Mouse (Mus musculus) spleen, adult 2 months (tissue): Measurements from ENCODE around the gene AI481877. TPM values are rescaled to one million over a fixed set of nuclear protein-coding genes. Genes with fewer than 3 reads are reported as not detected.

Experiments used
- DNase-seq, 2 experiments: peaks; one replicate each; pipeline versions ENCODE4 v3.0.0 to v3.0.0-alpha.2; 2012 to 2021; ENCODE audit warnings: low spot score in 2 of 2, low read depth in 1 of 2
- H3K27ac ChIP-seq: fragments of 200-500 bp; 2 replicates; pipeline ENCODE4 v1.5.1; 2012; ENCODE audit warnings: low read length, inconsistent platforms; ENCODE audit not compliant: insufficient read depth
- H3K27me3 ChIP-seq: fragments of 200-500 bp; 2 replicates; pipeline ENCODE4 v1.6.1; 2012; ENCODE audit warnings: mild to moderate bottlenecking, moderate library complexity, low read length, inconsistent platforms; ENCODE audit not compliant: control insufficient read depth, insufficient read depth
- H3K36me3 ChIP-seq: fragments of 200-500 bp; 2 replicates; pipeline ENCODE4 v1.6.1; 2012; ENCODE audit warnings: mild to moderate bottlenecking, low read length, inconsistent platforms; ENCODE audit not compliant: control insufficient read depth, insufficient read depth
- H3K4me1 ChIP-seq: fragments of 200-500 bp; 2 replicates; pipeline ENCODE4 v1.6.1; 2011; ENCODE audit warnings: inconsistent platforms; ENCODE audit not compliant: control insufficient read depth, insufficient read depth, insufficient read length
- H3K4me3 ChIP-seq: fragments of 200-500 bp; 2 replicates; pipeline ENCODE4 v1.5.1; 2011; ENCODE audit warnings: mild to moderate bottlenecking, inconsistent platforms; ENCODE audit not compliant: insufficient read depth, insufficient read length; ENCODE audit errors: extremely low read depth
- CTCF ChIP-seq: fragments of 200-500 bp; IDR thresholded peaks from 2 replicates; pipeline ENCODE4 v1.5.1; 2011; ENCODE audit warnings: mild to moderate bottlenecking, inconsistent platforms; ENCODE audit not compliant: insufficient read depth, insufficient read length, insufficient replicate concordance; ENCODE audit errors: extremely low read depth
- POLR2A ChIP-seq: fragments of 200-500 bp; IDR thresholded peaks from 2 replicates; pipeline ENCODE4 v1.6.1; 2011; ENCODE audit warnings: low read depth, low read length, inconsistent platforms
- WGBS: fragments of 180-500 bp; shearing (Covaris S2); methylation state at CpG from one replicate; pipeline ENCODE4 v1.1.7; 2018; 5-methylcytosine and 5-hydroxymethylcytosine counted together
- polyA plus RNA-seq: library from polyadenylated mRNA; depleted of rRNA; stranded (reverse); fragments of >200 nt; gene quantifications from 2 replicates; pipeline ENCODE4 v1.2.3, GENCODE M21; 2012

Gene AI481877
- polyA plus RNA-seq, 1 experiment = not detected

DNA sequence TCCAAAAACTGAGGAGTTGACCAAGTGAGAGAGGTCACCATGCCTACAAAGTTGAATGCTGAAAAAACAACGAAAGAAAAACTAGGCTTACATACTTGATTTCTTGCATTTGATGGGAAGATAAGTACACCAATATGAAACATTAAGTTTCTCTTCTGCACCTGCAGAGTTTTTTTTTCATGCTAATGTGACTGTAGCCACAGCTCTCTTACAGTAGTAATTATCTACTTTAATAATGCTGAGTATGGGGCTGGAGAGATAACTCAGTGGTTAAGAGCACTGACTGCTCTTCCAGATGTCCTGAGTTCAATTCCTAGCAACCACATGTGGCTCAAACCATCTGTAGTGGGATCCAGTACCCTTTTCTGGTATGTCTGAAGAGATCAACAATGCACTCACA lies 13.7 kb downstream of the AI481877 start:
- no peak overlapping the region for H3K27ac ChIP-seq
- H3K27me3 ChIP-seq = no peaks in the 10 kb centered on the region
- no peaks in the 10 kb centered on the region for H3K36me3 ChIP-seq
- H3K4me1 ChIP-seq = no peaks in the 10 kb centered on the region
- H3K4me3 ChIP-seq = no peak overlapping the region
- no peak for DNase-seq
- WGBS = 58% methylated on average over 1 of the region's 1 CpGs
- TF ChIP-seq CTCF (no peak), POLR2A (no peak)

DNA sequence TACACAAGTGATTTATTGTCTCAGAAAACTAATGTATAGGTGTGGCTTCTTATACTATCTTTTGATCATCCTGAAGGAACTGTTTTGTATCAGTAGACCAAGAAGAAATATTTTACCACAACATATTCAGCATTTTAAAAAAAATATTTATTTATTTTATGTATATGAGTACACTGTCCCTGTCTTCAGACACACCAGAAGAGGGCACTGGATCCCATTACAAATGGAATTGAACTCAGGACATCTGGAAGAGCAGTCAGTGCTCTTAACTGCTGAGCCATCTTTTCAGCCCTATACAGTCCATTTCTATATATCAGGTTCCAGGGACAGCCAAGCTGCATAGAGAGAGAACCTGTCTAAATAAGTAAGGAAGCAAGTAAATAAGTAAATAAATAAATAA lies 15.2 kb downstream of the AI481877 start:
- no peak for TF ChIP-seq POLR2A
- no peak for TF ChIP-seq CTCF
- Histone ChIP-seq H3K4me1 (no peaks in the 10 kb centered on the region), H3K4me3 (no peak overlapping the region)

DNA sequence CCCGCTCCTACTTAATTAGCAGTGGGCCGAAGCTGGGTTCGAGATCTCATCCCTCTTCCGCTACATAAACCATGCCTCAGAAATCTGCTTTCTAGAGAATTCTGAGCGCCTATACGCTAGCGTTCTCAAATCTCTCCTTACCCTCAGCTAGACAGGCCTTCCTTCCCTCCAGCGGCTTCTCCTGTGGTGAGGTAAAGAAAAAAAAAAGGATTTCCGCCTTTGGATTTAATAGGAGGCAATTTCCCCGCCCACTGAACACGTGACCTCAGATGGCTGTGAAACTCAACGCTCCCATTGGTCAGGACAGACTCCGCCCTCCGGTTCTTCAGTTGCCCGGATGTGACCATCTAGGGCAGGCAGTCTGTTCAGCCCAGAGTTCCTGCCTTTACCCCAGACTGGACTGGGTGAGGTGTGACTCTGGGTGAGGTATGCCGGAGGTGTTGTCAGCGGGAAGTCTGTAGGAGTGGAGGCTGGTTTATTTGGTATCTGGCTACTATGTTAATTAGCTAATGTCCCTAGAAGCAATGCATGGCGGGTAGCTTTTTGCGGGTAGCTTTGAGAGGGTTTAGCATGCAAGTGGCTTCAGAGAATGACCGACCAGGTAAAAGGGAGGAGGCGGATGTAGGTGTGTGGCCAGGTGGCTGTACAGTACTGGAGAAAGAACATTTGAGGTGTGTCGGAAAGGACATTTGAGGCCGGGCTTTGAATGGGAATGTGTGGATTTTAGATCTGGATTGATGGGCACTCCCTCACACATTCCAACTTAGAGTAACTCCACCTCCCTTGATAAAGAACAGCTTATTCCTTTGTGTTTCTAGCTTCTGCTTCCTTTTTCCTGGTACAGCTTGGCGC lies 20.9 kb downstream of the AI481877 start:
- H3K36me3 ChIP-seq = no peaks in the 10 kb centered on the region
- no peak overlapping the region for H3K4me3 ChIP-seq
- 94% methylated on average over 24 of the region's 24 CpGs for WGBS

More for the DNA sequence above, 15.2 kb downstream of the AI481877 start:
- DNase-seq = no peak
- H3K36me3 ChIP-seq = no peaks in the 10 kb centered on the region
- no peak overlapping the region for H3K27ac ChIP-seq
- no peaks in the 10 kb centered on the region for H3K27me3 ChIP-seq

GRCm38 (mm10) chr4:59108721-59109120 lies 30.1 kb downstream of the AI481877 start:
- 89% methylated on average over 4 of the region's 4 CpGs for WGBS
- H3K27me3 ChIP-seq = no peaks in the 10 kb centered on the region
- H3K27ac ChIP-seq = no peak overlapping the region
- TF ChIP-seq CTCF = no peak
- TF ChIP-seq POLR2A = no peak
- H3K36me3 ChIP-seq = no peaks in the 10 kb centered on the region
- no peak overlapping the region for H3K4me3 ChIP-seq
- DNase-seq = no peak
- H3K4me1 ChIP-seq = no peaks in the 10 kb centered on the region

More for the DNA sequence above, 20.9 kb downstream of the AI481877 start:
- DNase-seq = no peak
- Histone ChIP-seq H3K27ac (no peak overlapping the region), H3K27me3 (no peaks in the 10 kb centered on the region), H3K4me1 (no peaks in the 10 kb centered on the region)
- TF ChIP-seq POLR2A = no peak
- TF ChIP-seq CTCF = no peak

GRCm38 (mm10) chr4:59107886-59108285 lies 30.9 kb downstream of the AI481877 start:
- TF ChIP-seq POLR2A (no peak), CTCF (no peak)
- no peak for DNase-seq
- H3K27ac ChIP-seq = no peak overlapping the region
- H3K27me3 ChIP-seq = no peaks in the 10 kb centered on the region
- H3K4me1 ChIP-seq = no peaks in the 10 kb centered on the region
- 95% methylated on average over 2 of the region's 2 CpGs for whole genome bisulfite sequencing
- H3K36me3 ChIP-seq = no peaks in the 10 kb centered on the region
- no peak overlapping the region for H3K4me3 ChIP-seq

DNA sequence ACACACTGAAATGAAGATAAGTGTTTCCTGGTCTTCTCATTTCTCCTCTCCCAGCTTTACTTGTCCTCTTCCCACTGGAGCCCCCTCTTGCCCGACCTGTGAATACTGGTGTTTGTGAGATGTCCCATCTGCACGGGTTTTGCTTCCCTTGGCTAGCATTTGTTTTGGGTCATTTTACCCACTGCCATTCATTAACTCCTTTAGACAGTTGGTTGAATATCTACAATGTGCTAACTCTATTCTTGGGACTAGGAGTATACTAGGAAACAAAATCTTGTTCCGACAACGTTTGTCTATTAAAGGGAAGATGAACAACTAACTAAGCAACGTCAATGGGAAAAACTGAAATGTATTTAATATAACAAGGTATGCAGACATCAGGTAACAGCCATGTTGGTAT lies 32.1 kb downstream of the AI481877 start:
- Histone ChIP-seq H3K27ac (no peak overlapping the region), H3K36me3 (no peaks in the 10 kb centered on the region), H3K4me3 (no peak overlapping the region), H3K27me3 (no peaks in the 10 kb centered on the region), H3K4me1 (no peaks in the 10 kb centered on the region)
- DNase-seq = no peak
- TF ChIP-seq POLR2A = no peak
- WGBS = 84% methylated on average over 5 of the region's 5 CpGs

DNA sequence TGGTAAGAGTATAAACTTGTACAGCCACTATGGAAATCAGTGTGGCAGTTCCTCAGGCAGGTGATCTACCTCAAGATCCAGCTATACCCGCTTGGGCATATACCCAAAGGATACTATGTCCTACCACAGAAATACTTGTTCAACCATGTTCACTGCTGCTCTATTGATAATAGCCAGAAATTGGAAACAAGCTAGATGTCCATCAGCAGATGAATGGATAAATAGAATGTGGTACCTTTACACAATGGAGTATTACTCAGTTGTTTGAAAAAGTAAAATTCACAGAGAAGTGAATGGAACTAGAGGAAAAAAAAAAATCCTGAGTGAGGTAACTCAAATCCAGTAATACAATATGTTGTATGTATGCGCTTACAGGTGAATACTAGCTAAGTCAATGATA lies 34.6 kb downstream of the AI481877 start:
- TF ChIP-seq CTCF = no peak
- WGBS = 92% methylated on average over 2 of the region's 2 CpGs

More for the DNA sequence above, 34.6 kb downstream of the AI481877 start:
- Histone ChIP-seq H3K27ac (no peak overlapping the region), H3K27me3 (no peaks in the 10 kb centered on the region), H3K4me1 (no peaks in the 10 kb centered on the region), H3K4me3 (no peak overlapping the region), H3K36me3 (no peaks in the 10 kb centered on the region)
- DNase-seq = no peak
